Mouse (Mus musculus) myocyte (in vitro differentiated cells): ENCODE results near the gene Cdk5rap2.

Experiments used
- CEBPB ChIP-seq: IDR thresholded peaks from 2 replicates; pipeline ENCODE4 v1.6.1; 2011; ENCODE audit warnings: mild to moderate bottlenecking, moderate library complexity; ENCODE audit not compliant: poor library complexity, insufficient read depth, severe bottlenecking
- E2F4 ChIP-seq: IDR thresholded peaks from one replicate; pipeline ENCODE4 v1.6.1; 2011; ENCODE audit warnings: mild to moderate bottlenecking, control low read depth, moderate library complexity; ENCODE audit not compliant: insufficient read depth
- MAX ChIP-seq: IDR thresholded peaks from one replicate; pipeline ENCODE4 v1.6.1; 2011; ENCODE audit warnings: low read depth, mild to moderate bottlenecking, control low read depth
- MYOD1 ChIP-seq, 3 experiments: IDR thresholded peaks; one replicate each; pipeline ENCODE4 v1.6.1; 2011; ENCODE audit warnings: control low read depth in 2 of 3, low read depth in 2 of 3, mild to moderate bottlenecking in 2 of 3, moderate library complexity in 1 of 3; ENCODE audit not compliant: insufficient read length in 2 of 3, control insufficient read depth in 1 of 3
- POLR2A ChIP-seq: IDR thresholded peaks from one replicate; pipeline ENCODE4 v1.6.1; 2011; ENCODE audit warnings: low read depth, mild to moderate bottlenecking, control low read depth, moderate library complexity; ENCODE audit not compliant: insufficient read length
- POLR2AphosphoS2 ChIP-seq: IDR thresholded peaks from one replicate; pipeline ENCODE4 v1.6.1; 2011; ENCODE audit warnings: low read depth, control low read depth; ENCODE audit not compliant: insufficient read length
- TCF12 ChIP-seq: IDR thresholded peaks from one replicate; pipeline ENCODE4 v1.6.1; 2011; ENCODE audit warnings: mild to moderate bottlenecking, control low read depth; ENCODE audit not compliant: poor library complexity, insufficient read depth, severe bottlenecking
- USF1 ChIP-seq: IDR thresholded peaks from one replicate; pipeline ENCODE4 v1.6.1; 2011; ENCODE audit warnings: low read depth, mild to moderate bottlenecking, control low read depth, moderate library complexity

GRCm38 (mm10) chr4:70245706-70246105 is 164.5 kb downstream of the Cdk5rap2 start:
- no peak for TF ChIP-seq TCF12
- TF ChIP-seq USF1: no peak
- TF ChIP-seq E2F4: no peak
- TF ChIP-seq POLR2A: no peak
- no peak for TF ChIP-seq CEBPB
- TF ChIP-seq POLR2AphosphoS2: no peak
- no peak for TF ChIP-seq MYOD1 (IDR thresholded peaks at IDR 0.05; ENCODE audit: control insufficient read depth in 1 of 3, insufficient read length in 2 of 3, low read depth in 2 of 3)
- TF ChIP-seq MAX: no peak
